Mouse (Mus musculus) heart, postnatal 0 days (tissue): ENCODE measurements at regions not wholly inside any gene's neighbourhood (a gene's known extent, or its start where the extent isn't known, plus 50 kb on each side); places are given as distances from the start of the nearest gene placed in this dataset.

ENCODE experiments used
- CTCF ChIP-seq: IDR thresholded peaks from 2 replicates; pipeline ENCODE4 v1.5.1; 2016; ENCODE audit warnings: antibody characterized with exemption, control low read depth, low read depth
- EP300 ChIP-seq: IDR thresholded peaks from 2 replicates; pipeline ENCODE4 v1.6.1; 2016; ENCODE audit warnings: antibody characterized with exemption, low read depth

- no peak for TF ChIP-seq CTCF
- TF ChIP-seq EP300: no peak
Measured at GRCm38 (mm10) chr2:138859121-138859520, 602.8 kb downstream of the Btbd3 start.
